Mouse (Mus musculus): ENCODE data around the gene Gm17078. TPM values are rescaled to one million over a fixed set of nuclear protein-coding genes. Genes with fewer than 3 reads are reported as not detected.

Gm17078 gene
- not detected for polyA plus RNA-seq (2014; fragmentation: Illumina TruSeq; extraction: RNeasy Lipid Tissue Mini Kit (QIAGEN cat#74804); ENCODE audit: low read depth, low replicate concordance)

GRCm38 (mm10) chr14:51611210-51611609, at the start of gene Gm17078:
Gene Gm17078 (minus strand): TSS chr14:51611310.

DNA sequence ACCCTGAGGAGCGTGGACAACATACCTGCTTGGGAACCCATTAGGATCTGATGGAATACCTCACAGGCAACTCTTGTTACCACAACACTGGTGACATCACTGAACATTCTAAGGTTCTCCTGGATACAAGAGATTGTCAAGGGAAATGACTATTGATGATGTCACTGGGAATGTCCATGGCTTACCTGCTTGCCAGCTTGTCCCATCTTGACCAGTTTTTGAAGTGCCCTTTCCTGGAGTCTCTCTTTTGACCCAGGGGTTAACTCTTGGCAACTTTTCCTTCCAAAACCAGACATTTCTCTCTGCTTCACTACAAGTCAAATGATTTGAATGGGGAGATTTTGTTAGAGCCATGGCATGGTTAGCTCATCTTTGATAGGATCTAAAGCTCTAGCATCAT, 24.5 kb upstream of the Gm17078 start, which contains the start of gene Gm4181:
Gene Gm4181, minus strand, starts transcription at position 101 of the 400 bp plus-strand sequence.

GRCm38 (mm10) chr14:51592039-51592438, 19.1 kb downstream of the Gm17078 start, which contains the start of gene Gm17174:
Gene Gm17174 (minus strand): TSS chr14:51592139.

GRCm38 (mm10) chr14:51573963-51574362, 37.1 kb downstream of the Gm17078 start, which contains the start of gene Gm17175:
Gene Gm17175 (minus strand): TSS chr14:51574063.

Other genes with a start within 250 kb of the Gm17078 start
- not detected for gene Gm7247, start 249.6 kb downstream of the Gm17078 start, polyA plus RNA-seq (2014; fragmentation: Illumina TruSeq; extraction: RNeasy Lipid Tissue Mini Kit (QIAGEN cat#74804); ENCODE audit: low read depth, low replicate concordance)
- gene Vmn2r88, start 200.5 kb downstream of the Gm17078 start, polyA plus RNA-seq (2014; fragmentation: Illumina TruSeq; extraction: RNeasy Lipid Tissue Mini Kit (QIAGEN cat#74804); ENCODE audit: low read depth, low replicate concordance) = not detected
- gene Vmn2r89, start 159.5 kb downstream of the Gm17078 start, polyA plus RNA-seq (2014; fragmentation: Illumina TruSeq; extraction: RNeasy Lipid Tissue Mini Kit (QIAGEN cat#74804); ENCODE audit: low read depth, low replicate concordance) = not detected
- not detected for gene Gm5622, start 58.5 kb downstream of the Gm17078 start, polyA plus RNA-seq (2014; fragmentation: Illumina TruSeq; extraction: RNeasy Lipid Tissue Mini Kit (QIAGEN cat#74804); ENCODE audit: low read depth, low replicate concordance)
- not detected for gene Gm17175, start 37.2 kb downstream of the Gm17078 start, polyA plus RNA-seq (2014; fragmentation: Illumina TruSeq; extraction: RNeasy Lipid Tissue Mini Kit (QIAGEN cat#74804); ENCODE audit: low read depth, low replicate concordance)
- gene Gm17174, start 19.2 kb downstream of the Gm17078 start, polyA plus RNA-seq (2014; fragmentation: Illumina TruSeq; extraction: RNeasy Lipid Tissue Mini Kit (QIAGEN cat#74804); ENCODE audit: low read depth, low replicate concordance) = not detected
- gene Gm4181, start 24.4 kb upstream of the Gm17078 start, polyA plus RNA-seq (2014; fragmentation: Illumina TruSeq; extraction: RNeasy Lipid Tissue Mini Kit (QIAGEN cat#74804); ENCODE audit: low read depth, low replicate concordance) = not detected
- gene Gm17079, start 84.2 kb upstream of the Gm17078 start, polyA plus RNA-seq (2014; fragmentation: Illumina TruSeq; extraction: RNeasy Lipid Tissue Mini Kit (QIAGEN cat#74804); ENCODE audit: low read depth, low replicate concordance) = not detected
- gene Gm5800, start 105.9 kb upstream of the Gm17078 start, polyA plus RNA-seq (2014; fragmentation: Illumina TruSeq; extraction: RNeasy Lipid Tissue Mini Kit (QIAGEN cat#74804); ENCODE audit: low read depth, low replicate concordance) = not detected
- gene Ang4, start 162.3 kb upstream of the Gm17078 start, polyA plus RNA-seq (2014; fragmentation: Illumina TruSeq; extraction: RNeasy Lipid Tissue Mini Kit (QIAGEN cat#74804); ENCODE audit: low read depth, low replicate concordance) = not detected
- gene AY358078, start 188.7 kb upstream of the Gm17078 start, polyA plus RNA-seq (2014; fragmentation: Illumina TruSeq; extraction: RNeasy Lipid Tissue Mini Kit (QIAGEN cat#74804); ENCODE audit: low read depth, low replicate concordance) = not detected
- gene Ear6, start 242.4 kb upstream of the Gm17078 start, polyA plus RNA-seq (2014; fragmentation: Illumina TruSeq; extraction: RNeasy Lipid Tissue Mini Kit (QIAGEN cat#74804); ENCODE audit: low read depth, low replicate concordance) = not detected